Mouse (Mus musculus) layer of hippocampus, postnatal 10 days (tissue): ENCODE data around the gene Ifi47. TPM values are rescaled to one million over a fixed set of nuclear protein-coding genes. Genes with fewer than 3 reads are reported as not detected.

Experiments used
- total RNA-seq, 2 experiments: library from RNA; stranded (reverse); gene quantifications; 2 replicates each; pipeline ENCODE4 v1.2.3; 2021

Ifi47 gene
- total RNA-seq, 2 experiments from 2014 or later, result 0.21 to 0.62 TPM

Other genes with a start within 250 kb of the Ifi47 start
- gene Gm12184, start 249.9 kb upstream of the Ifi47 start, total RNA-seq, result 1 to 10 TPM in 1 of 2 experiments, under 1 TPM in 1; 0.98 to 1.4 TPM
- gene Irgm1, start 204.9 kb upstream of the Ifi47 start, total RNA-seq, result 1 to 10 TPM; 3.3 TPM
- gene Gm5431, start 174.4 kb upstream of the Ifi47 start, total RNA-seq, result under 1 TPM; 0.33 to 0.39 TPM
- 1 to 10 TPM in 1 of 2 experiments, under 1 TPM in 1; 0.54 to 1.2 TPM for gene Psme2b, start 130.4 kb upstream of the Ifi47 start, total RNA-seq
- gene Olfr56, start 97.7 kb upstream of the Ifi47 start, total RNA-seq, result not detected
- 1 to 10 TPM in 1 of 2 experiments, under 1 TPM in 1; 0.47 to 1.2 TPM for gene 9930111J21Rik1, start 97.2 kb upstream of the Ifi47 start, total RNA-seq
- not detected for gene Gm12185, start 84.4 kb upstream of the Ifi47 start, total RNA-seq
- not detected for gene Tgtp1, start 82.4 kb upstream of the Ifi47 start, total RNA-seq
- gene 9930111J21Rik2, start 25.3 kb upstream of the Ifi47 start, total RNA-seq, result 1 to 10 TPM in 1 of 2 experiments, under 1 TPM in 1; 0.71 to 1.0 TPM
- under 1 TPM in 1 of 2 experiments, not detected in 1; 0.11 TPM for gene Tgtp2, start 12.4 kb upstream of the Ifi47 start, total RNA-seq
- not detected for gene Olfr1396, start 38.3 kb downstream of the Ifi47 start, total RNA-seq
- not detected for gene Olfr1395, start 65.7 kb downstream of the Ifi47 start, total RNA-seq
- gene Olfr1394, start 77.8 kb downstream of the Ifi47 start, total RNA-seq, result not detected
- gene Btnl9, start 110.6 kb downstream of the Ifi47 start, total RNA-seq, result under 1 TPM; 0.30 to 0.40 TPM
- 10 to 100 TPM; 33.9 to 36.4 TPM for gene Zfp62, start 126.7 kb downstream of the Ifi47 start, total RNA-seq
- gene Mgat1, start 167.6 kb downstream of the Ifi47 start, total RNA-seq, result 10 to 100 TPM; 43.9 to 50.2 TPM
- gene Olfr1393, start 201.7 kb downstream of the Ifi47 start, total RNA-seq, result not detected
- under 1 TPM; 0.11 to 0.14 TPM for gene Olfr1392, start 208.7 kb downstream of the Ifi47 start, total RNA-seq
- under 1 TPM in 1 of 2 experiments, not detected in 1; 0.25 TPM for gene Olfr10, start 228.2 kb downstream of the Ifi47 start, total RNA-seq
- not detected for gene Olfr1391, start 246.2 kb downstream of the Ifi47 start, total RNA-seq